Mouse (Mus musculus): ENCODE measurements around the gene Xpo5.

Gene Xpo5

DNA sequence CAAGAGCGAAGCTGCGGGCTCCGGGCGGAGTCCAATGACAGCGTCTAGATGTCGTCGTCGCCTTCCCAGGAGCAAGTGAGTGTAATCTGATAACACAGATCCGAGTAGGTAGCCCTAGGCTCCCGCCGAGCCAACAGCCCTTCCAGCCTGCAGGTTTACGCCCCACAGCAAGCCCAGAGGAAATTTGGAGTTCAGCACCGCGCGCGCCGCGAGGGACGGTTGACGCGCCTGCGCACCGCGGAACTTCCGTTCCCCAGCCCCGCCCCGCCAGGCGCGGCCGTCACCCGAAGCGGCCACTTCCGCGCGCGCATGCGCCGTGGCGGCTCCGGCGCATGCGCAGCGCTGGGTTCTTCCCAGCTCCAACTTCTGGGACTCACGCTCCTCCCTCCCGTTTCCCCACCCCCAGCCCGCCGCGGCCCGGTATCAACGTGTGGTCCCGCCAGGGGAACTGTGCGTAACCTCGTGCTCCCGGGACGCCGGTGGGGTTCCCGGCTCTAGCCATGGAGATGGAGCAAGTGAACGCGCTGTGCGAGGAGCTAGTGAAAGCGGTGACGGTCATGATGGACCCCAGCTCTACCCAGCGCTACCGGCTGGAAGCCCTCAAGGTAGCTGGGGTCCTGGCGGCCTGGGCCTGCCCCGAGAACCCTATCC, at the start of gene Xpo5, which contains the start of gene Polh:
Gene Xpo5, plus strand, starts transcription at position 362 of the 651 bp plus-strand sequence.
Gene Polh, minus strand, starts transcription at position 225 of the 651 bp plus-strand sequence.
- CTCF ChIA-PET, result interaction anchor here in 3 of 4 experiments (0.6 to 1.8 kb wide), 9 partner anchors 20 to 467 kb away, joined by 3 to 18 read pairs (median 4); partner anchors contain the start of genes Abcc10 (in 1 of the 3) and Gtpbp2 (in 1 of the 3)

DNA sequence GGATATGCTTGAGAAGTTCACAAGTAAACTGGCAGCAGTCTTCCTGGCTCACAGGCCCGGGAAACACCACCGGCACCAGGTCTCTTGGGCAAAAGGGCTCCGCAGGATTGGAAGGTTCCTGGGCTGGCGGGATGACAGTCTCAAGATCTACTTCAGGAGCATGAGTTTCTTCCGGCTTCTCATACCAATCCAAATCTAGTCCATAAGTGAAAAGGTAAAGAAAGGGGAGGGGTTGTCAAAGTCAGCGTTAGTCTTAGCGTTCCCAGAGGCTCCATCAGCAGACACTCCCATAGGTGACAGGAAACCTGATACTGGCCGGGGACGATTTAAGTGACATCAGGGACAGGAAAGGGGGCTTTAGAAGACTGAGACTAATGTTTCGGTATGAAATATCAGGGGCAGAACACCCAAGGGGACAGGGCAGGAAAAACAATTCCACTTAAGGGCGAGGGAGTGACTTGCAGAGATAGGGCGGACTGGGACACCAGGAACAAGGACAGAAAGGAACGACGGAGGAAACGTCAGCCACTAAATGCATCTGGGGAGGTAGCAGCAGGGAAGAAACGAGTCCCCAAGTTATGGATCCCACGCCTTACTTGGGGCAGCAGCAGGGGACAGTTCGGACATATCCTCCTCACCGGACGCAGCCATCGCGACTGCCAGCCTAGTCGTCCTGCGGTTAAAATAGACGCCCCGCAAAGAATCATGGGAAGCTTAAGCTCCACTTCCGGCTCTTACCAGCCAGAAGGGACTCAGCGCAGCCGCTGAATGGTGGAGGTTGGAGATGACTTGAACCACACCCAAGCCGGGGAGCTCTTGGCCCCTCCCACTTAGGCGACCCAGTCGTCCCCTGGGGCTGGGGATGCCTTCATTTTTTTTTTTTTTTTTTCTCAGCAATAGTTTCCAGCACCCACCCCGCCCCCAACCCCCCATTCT, 49.5 kb upstream of the Xpo5 start, which contains the start of gene Mad2l1bp:
Gene Mad2l1bp, minus strand, starts transcription at position 707 of the 936 bp plus-strand sequence.
- ChIA-PET CTCF (interaction anchor here in 2 of 4 experiments (0.6 to 1.8 kb wide), 20 partner anchors 8 to 1541 kb away, joined by 3 to 19 read pairs (median 3); partner anchors contain the start of genes Gm21981 (in 1 of the 2) and Rsph9 (in 1 of the 2)), POLR2A (interaction anchor here (0.6 to 3.3 kb wide), 77 partner anchors 8 to 1386 kb away, joined by 3 to 60 read pairs (median 4); partner anchors contain the start of genes Rsph9 (in 3 of the 4), Mrps18a (in 2 of the 4), Polh (in 2 of the 4) and Vegfa (in 2 of the 4))

More for the DNA sequence above, at the start of gene Xpo5, which contains the start of gene Polh:
- POLR2A ChIA-PET, result interaction anchor here (0.5 to 4.0 kb wide), 59 partner anchors 8 to 913 kb away, joined by 3 to 35 read pairs (median 5); partner anchors contain the start of genes Polr1c (in 3 of the 4), Yipf3 (in 3 of the 4), Gtpbp2 (in 2 of the 4) and Abcc10 (in 1 of the 4)

DNA sequence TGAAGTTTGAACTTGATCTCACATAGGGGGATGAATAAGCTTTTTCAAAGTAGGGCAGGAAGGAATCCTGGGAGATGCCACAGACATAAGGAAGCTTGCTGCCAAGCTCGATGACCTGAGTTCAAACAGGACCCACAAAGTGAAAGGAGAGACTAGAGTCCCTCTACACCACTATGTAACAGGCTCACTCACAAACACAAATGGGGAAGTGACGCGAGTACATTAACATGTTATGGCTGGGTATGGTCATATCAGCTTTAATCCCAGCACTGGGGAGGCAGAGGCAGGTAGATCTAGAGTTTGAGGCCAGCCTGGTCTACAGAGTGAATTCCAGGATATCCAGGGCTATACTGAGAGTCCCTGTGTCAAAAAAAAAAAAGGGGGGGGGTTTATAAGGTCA, 48.2 kb upstream of the Xpo5 start:
- CTCF ChIA-PET, result interaction anchor here in 1 of 4 experiments (0.7 to 1.8 kb wide), 6 partner anchors 11 to 724 kb away, joined by 3 to 19 read pairs (median 6); partner anchors contain the start of gene Rsph9
- POLR2A ChIA-PET, result interaction anchor here in 2 of 4 experiments (0.6 to 3.3 kb wide), 23 partner anchors 8 to 551 kb away, joined by 3 to 60 read pairs (median 5); partner anchors contain the start of genes Rsph9 (in 2 of the 2), Abcc10 (in 1 of the 2), Lrrc73 (in 1 of the 2) and Mrps18a (in 1 of the 2)

GRCm38 (mm10) chr17:46156680-46157079, 45.9 kb upstream of the Xpo5 start:
- CTCF ChIA-PET, result no interaction called here
- POLR2A ChIA-PET, result interaction anchor here (0.6 to 2.1 kb wide), 10 partner anchors 11 to 1169 kb away, joined by 3 to 10 read pairs (median 3); partner anchors contain the start of genes Rsph9 (in 2 of the 4), Abcc10 (in 1 of the 4), Crip3 (in 1 of the 4) and Mrps18a (in 1 of the 4)

GRCm38 (mm10) chr17:46157131-46157530, 45.5 kb upstream of the Xpo5 start:
- CTCF ChIA-PET, result no interaction called here
- POLR2A ChIA-PET, result interaction anchor here (0.6 to 2.1 kb wide), 10 partner anchors 12 to 1169 kb away, joined by 3 to 10 read pairs (median 3); partner anchors contain the start of genes Rsph9 (in 2 of the 4), Abcc10 (in 1 of the 4), Crip3 (in 1 of the 4) and Mrps18a (in 1 of the 4)

GRCm38 (mm10) chr17:46159236-46159635, 43.3 kb upstream of the Xpo5 start:
- POLR2A ChIA-PET, result interaction anchor here in 3 of 4 experiments (0.7 to 4.1 kb wide), 8 partner anchors 13 to 652 kb away, joined by 3 to 30 read pairs (median 6); partner anchors contain the start of genes Rsph9 (in 2 of the 3), 1600014C23Rik (in 1 of the 3) and Aars2 (in 1 of the 3)
- CTCF ChIA-PET, result interaction anchor here in 1 of 4 experiments (2.2 kb wide), 1 partner anchor 429 kb away, joined by 8 read pairs; no protein-coding TSS in a partner anchor

GRCm38 (mm10) chr17:46160090-46160662, 42.4 kb upstream of the Xpo5 start:
- CTCF ChIA-PET, result interaction anchor here (0.6 to 2.2 kb wide), 16 partner anchors 10 to 457 kb away, joined by 3 to 8 read pairs (median 4); partner anchors contain the start of genes 1600014C23Rik (in 1 of the 4), Lrrc73 (in 1 of the 4), Polh (in 1 of the 4) and Rsph9 (in 1 of the 4)

GRCm38 (mm10) chr17:46160686-46161085, 41.9 kb upstream of the Xpo5 start, which contains the start of gene Gtpbp2:
TSS of gene Gtpbp2 (plus strand) at chr17:46161032.
- CTCF ChIA-PET, result interaction anchor here in 3 of 4 experiments (0.6 to 2.2 kb wide), 13 partner anchors 9 to 457 kb away, joined by 3 to 8 read pairs (median 4); partner anchors contain the start of genes 1600014C23Rik (in 1 of the 3), Lrrc73 (in 1 of the 3), Polh (in 1 of the 3) and Rsph9 (in 1 of the 3)
- POLR2A ChIA-PET, result interaction anchor here in 3 of 4 experiments (0.5 to 4.1 kb wide), 53 partner anchors 8 to 730 kb away, joined by 3 to 30 read pairs (median 4); partner anchors contain the start of genes Polh (in 2 of the 3), Rsph9 (in 2 of the 3), Vegfa (in 2 of the 3) and Xpo5 (in 2 of the 3)

More at GRCm38 (mm10) chr17:46160090-46160662, 42.4 kb upstream of the Xpo5 start:
- POLR2A ChIA-PET, result interaction anchor here in 3 of 4 experiments (0.5 to 4.1 kb wide), 54 partner anchors 8 to 730 kb away, joined by 3 to 30 read pairs (median 4); partner anchors contain the start of genes Rsph9 (in 3 of the 3), Polh (in 2 of the 3), Vegfa (in 2 of the 3) and Xpo5 (in 2 of the 3)

- ChIA-PET POLR2A (interaction anchor here in 3 of 4 experiments (0.6 to 4.1 kb wide), 40 partner anchors 9 to 729 kb away, joined by 3 to 30 read pairs (median 4); partner anchors contain the start of genes Polh (in 2 of the 3), Rsph9 (in 2 of the 3), Vegfa (in 2 of the 3) and Xpo5 (in 2 of the 3)), CTCF (interaction anchor here in 3 of 4 experiments (0.6 to 2.2 kb wide), 12 partner anchors 9 to 458 kb away, joined by 3 to 8 read pairs (median 4); partner anchors contain the start of genes 1600014C23Rik (in 1 of the 3), Lrrc73 (in 1 of the 3), Polh (in 1 of the 3) and Rsph9 (in 1 of the 3))
Measured at GRCm38 (mm10) chr17:46161179-46161578, 41.4 kb upstream of the Xpo5 start.

DNA sequence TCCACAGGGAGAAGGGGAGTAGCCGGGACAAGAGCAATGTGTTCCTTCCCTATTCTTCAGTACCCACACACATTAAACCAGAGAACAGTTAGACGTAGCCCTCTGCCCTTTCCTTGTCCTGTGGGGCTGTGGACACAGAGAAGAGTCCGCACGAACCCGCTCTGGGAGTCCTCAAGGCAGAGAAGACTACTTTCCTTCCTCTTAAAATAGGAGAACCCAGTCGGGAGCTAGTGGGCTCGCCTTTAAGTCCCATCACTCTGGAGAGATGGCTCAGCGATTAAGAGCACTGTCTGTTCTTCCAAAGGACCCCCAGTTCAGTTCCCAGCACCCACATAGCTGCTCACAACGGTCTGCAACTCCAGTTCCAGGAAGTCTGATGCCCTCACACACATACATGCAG, 40.9 kb upstream of the Xpo5 start:
- CTCF ChIA-PET, result interaction anchor here in 1 of 4 experiments (1.1 kb wide), 1 partner anchor 58 kb away, joined by 3 read pairs; no protein-coding TSS in a partner anchor
- POLR2A ChIA-PET, result interaction anchor here in 3 of 4 experiments (0.7 to 4.1 kb wide), 14 partner anchors 8 to 189 kb away, joined by 3 to 30 read pairs (median 6); partner anchors contain the start of genes Mad2l1bp (in 2 of the 3), Rsph9 (in 2 of the 3) and Vegfa (in 1 of the 3)

- POLR2A ChIA-PET, result interaction anchor here in 3 of 4 experiments (0.7 to 4.1 kb wide), 12 partner anchors 8 to 190 kb away, joined by 3 to 30 read pairs (median 4); partner anchors contain the start of genes Mad2l1bp (in 2 of the 3) and Rsph9 (in 1 of the 3)
- CTCF ChIA-PET, result interaction anchor here in 2 of 4 experiments (1.0 to 1.1 kb wide), 2 partner anchors 57 to 499 kb away, joined by 3 read pairs; no protein-coding TSS in a partner anchor
Measured at GRCm38 (mm10) chr17:46162551-46162950, 40.0 kb upstream of the Xpo5 start.

DNA sequence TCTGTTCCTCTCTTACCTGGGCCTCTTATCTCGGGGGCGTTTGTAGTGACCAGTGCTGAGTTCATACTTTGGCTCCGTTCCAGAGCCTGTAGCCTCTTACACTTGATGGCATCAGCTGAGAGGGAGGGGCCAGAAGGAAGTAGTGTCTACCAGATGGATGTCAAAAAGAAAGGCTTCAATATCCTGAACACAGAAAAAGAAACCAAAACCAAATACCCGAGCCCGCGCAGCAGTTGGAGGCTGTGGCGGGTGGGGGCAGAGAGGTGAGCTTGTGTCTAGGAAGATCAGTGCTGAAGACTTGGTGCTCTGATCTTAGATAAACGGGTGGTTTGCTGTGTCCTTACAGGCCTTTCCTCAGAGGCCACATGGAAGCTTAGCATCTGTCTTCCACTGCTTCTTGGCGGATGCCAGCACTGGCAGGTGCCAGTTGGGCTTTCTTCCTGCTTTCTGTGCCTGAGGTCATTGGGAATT, 39.6 kb upstream of the Xpo5 start:
- POLR2A ChIA-PET, result interaction anchor here in 3 of 4 experiments (0.8 to 4.1 kb wide), 9 partner anchors 9 to 82 kb away, joined by 3 to 30 read pairs (median 8); partner anchors contain the start of genes Mad2l1bp (in 3 of the 3) and Rsph9 (in 1 of the 3)
- CTCF ChIA-PET, result interaction anchor here in 2 of 4 experiments (1.0 to 1.1 kb wide), 2 partner anchors 57 to 500 kb away, joined by 3 read pairs; no protein-coding TSS in a partner anchor

DNA sequence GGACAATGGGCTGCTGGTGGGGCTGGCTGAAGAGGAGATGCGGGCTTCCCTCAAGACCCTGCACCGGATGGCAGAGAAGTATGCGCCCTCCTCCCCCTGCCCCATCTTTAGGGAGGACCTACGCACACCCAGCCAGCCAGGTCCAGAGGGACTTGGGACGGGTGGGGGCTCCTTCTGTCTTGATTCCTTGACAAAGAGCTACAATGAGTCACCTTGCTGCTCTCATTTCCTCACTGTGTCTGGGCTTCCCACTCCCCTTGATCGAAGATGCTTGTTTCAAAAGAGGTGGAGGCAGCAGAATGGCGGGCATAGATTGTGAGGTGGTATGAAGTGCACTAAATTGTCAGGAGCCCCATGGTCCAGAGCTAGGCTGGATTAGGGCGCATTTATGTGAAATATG, 38.3 kb upstream of the Xpo5 start:
- ChIA-PET CTCF (interaction anchor here in 1 of 4 experiments (0.5 kb wide), 1 partner anchor 63 kb away, joined by 8 read pairs; no protein-coding TSS in a partner anchor), POLR2A (interaction anchor here in 3 of 4 experiments (0.6 to 3.7 kb wide), 5 partner anchors 11 to 432 kb away, joined by 3 to 20 read pairs (median 4); partner anchors contain the start of gene Mad2l1bp (in 1 of the 3))

DNA sequence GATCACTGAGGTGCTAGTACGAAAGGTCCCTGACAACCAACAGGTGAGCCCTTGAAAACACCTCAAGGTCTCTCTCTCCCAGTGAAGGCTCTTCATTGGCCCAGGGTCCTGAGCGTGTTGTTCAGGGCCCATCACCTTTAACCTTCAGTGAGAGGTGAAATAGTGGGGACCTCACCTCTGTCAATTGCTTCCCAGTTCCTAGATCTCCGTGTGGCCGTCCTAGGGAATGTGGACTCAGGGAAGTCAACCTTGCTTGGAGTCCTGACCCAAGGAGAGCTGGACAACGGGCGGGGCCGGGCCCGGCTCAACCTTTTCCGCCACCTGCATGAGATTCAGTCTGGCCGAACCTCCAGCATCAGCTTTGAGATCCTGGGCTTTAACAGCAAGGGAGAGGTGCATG, 37.8 kb upstream of the Xpo5 start:
- CTCF ChIA-PET, result interaction anchor here in 1 of 4 experiments (0.5 kb wide), 1 partner anchor 62 kb away, joined by 8 read pairs; no protein-coding TSS in a partner anchor
- POLR2A ChIA-PET, result interaction anchor here in 2 of 4 experiments (0.5 to 3.7 kb wide), 3 partner anchors 11 to 134 kb away, joined by 3 to 20 read pairs (median 4); partner anchors contain the start of gene Mad2l1bp (in 2 of the 2)

DNA sequence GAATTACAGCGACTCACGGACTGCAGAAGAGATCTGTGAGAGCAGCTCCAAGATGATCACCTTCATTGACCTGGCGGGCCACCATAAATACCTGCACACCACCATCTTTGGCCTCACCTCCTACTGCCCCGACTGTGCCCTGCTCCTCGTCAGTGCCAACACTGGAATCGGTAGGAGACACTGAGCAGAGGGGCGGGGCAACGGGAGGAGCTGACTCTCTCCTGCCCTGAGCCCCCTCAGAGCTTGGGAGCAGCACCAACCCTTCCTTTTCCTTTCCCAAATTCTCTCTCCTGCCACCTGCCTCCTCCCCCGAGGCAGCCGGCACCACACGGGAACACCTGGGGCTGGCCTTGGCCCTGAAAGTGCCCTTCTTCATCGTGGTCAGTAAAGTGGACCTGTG, 37.1 kb upstream of the Xpo5 start:
- ChIA-PET CTCF (no interaction called here), POLR2A (interaction anchor here in 2 of 4 experiments (0.5 to 3.7 kb wide), 4 partner anchors 12 to 49 kb away, joined by 3 to 20 read pairs (median 8); partner anchors contain the start of gene Mad2l1bp (in 2 of the 2))

All from embryonic stem cell, embryonic (primary cell).